Mouse (Mus musculus) neural tube, embryonic 11.5 days (tissue): Measurements from ENCODE around the gene Ppp4r3a. TPM values are rescaled to one million over a fixed set of nuclear protein-coding genes. Genes with fewer than 3 reads are reported as not detected.
A peak's percentile ranks its signal among the peaks of the same experiment; 100 is the strongest.

Experiments
- ATAC-seq: fragments of 200-750 bp; cut with Nextera tagmentation; 2 replicates; pipeline ENCODE4 v1.8.0; 2017; ENCODE audit warnings: moderate number of reproducible peaks, mild to moderate bottlenecking, moderate TSS enrichment, moderate library complexity; ENCODE audit not compliant: insufficient read depth, low FRiP score, low TSS enrichment
- DNase-seq: peaks from one replicate; pipeline ENCODE4 v3.0.0-alpha.2; 2015; ENCODE audit warnings: low spot score
- H3K27ac ChIP-seq: fragments of 300-500 bp; sonication (generic); 2 replicates; pipeline ENCODE4 v1.5.1; 2014; ENCODE audit warnings: low read depth, mild to moderate bottlenecking, low read length
- H3K27me3 ChIP-seq: fragments of 300-500 bp; sonication (generic); 2 replicates; pipeline ENCODE4 v1.6.1; 2014; ENCODE audit warnings: mild to moderate bottlenecking, low read length, mixed read lengths; ENCODE audit not compliant: control insufficient read depth, insufficient read depth
- H3K36me3 ChIP-seq: fragments of 300-500 bp; sonication (generic); 2 replicates; pipeline ENCODE4 v1.6.1; 2014; ENCODE audit warnings: mild to moderate bottlenecking, low read length, moderate library complexity, mixed read lengths; ENCODE audit not compliant: control insufficient read depth, insufficient read depth
- H3K4me1 ChIP-seq: fragments of 300-500 bp; sonication (generic); 2 replicates; pipeline ENCODE4 v1.6.1; 2014; ENCODE audit warnings: low read length, mixed read lengths; ENCODE audit not compliant: control insufficient read depth, insufficient read depth
- H3K4me2 ChIP-seq: fragments of 300-500 bp; sonication (generic); 2 replicates; pipeline ENCODE4 v1.6.1; 2014; ENCODE audit warnings: low read depth, mild to moderate bottlenecking, moderate library complexity
- H3K4me3 ChIP-seq: fragments of 300-500 bp; sonication (generic); 2 replicates; pipeline ENCODE4 v1.5.1; 2014; ENCODE audit warnings: low read depth, low read length
- H3K9ac ChIP-seq: fragments of 300-500 bp; sonication (generic); 2 replicates; pipeline ENCODE4 v1.6.1; 2014; ENCODE audit warnings: mild to moderate bottlenecking, low read length
- H3K9me3 ChIP-seq: fragments of 300-500 bp; sonication (generic); 2 replicates; pipeline ENCODE4 v1.6.1; 2016; ENCODE audit warnings: low read length; ENCODE audit not compliant: control insufficient read depth
- WGBS: fragments of 180-500 bp; shearing (Covaris S2); extraction: QIAGEN DNeasy Blood & Tissue Kit; methylation state at CpG from one replicate; pipeline ENCODE4 v1.1.7; 2014; 5-methylcytosine and 5-hydroxymethylcytosine counted together
- polyA plus RNA-seq: library from polyadenylated mRNA; unstranded; fragments of >200 nt; fragmentation: Nextera tagmentation; extraction: Ambion mirVana; gene quantifications from 2 replicates; pipeline ENCODE4 v1.2.1, GENCODE M21; 2014

The Ppp4r3a gene
- polyA plus RNA-seq, 1 experiment from 2014 or later: 61.9 TPM

- DNase-seq: no peak
- Histone ChIP-seq H3K9me3 (no peaks in the 10 kb centered on the region), H3K4me3 (peak overlapping the region; percentile 79), H3K27me3 (no peaks in the 10 kb centered on the region), H3K4me2 (peak overlapping the region; percentile 89), H3K27ac (no peak overlapping the region), H3K36me3 (no peaks in the 10 kb centered on the region), H3K9ac (no peak overlapping the region), H3K4me1 (peaks cover 14% of the 10 kb centered on the region)
- no peak for ATAC-seq
- WGBS: 56% methylated on average over 7 of the region's 7 CpGs
Measured at GRCm38 (mm10) chr12:101026518-101026917, 57.0 kb downstream of the Ppp4r3a start.

DNA sequence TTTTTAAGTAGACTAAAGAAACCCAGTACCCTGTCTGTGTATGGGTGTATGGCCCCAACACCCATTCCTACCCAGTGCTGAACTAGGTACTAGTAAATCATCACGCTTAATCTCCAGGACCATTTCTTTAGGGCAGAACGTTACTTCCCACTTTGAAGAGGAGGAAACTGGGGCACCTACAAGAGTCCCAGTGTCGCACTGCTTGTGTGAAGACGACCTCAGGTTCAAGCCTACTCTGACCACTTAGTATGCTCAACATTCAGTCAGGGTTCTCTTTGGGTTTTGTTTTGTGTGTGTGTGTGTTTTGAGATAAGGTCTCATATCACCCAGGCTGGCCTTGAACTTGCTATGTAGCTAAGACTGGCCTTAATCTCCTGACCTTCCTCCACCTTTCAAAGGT lies 57.5 kb downstream of the Ppp4r3a start:
- no peak overlapping the region for H3K4me3 ChIP-seq
- H3K9ac ChIP-seq: no peak overlapping the region
- no peaks in the 10 kb centered on the region for H3K27me3 ChIP-seq
- H3K36me3 ChIP-seq: no peaks in the 10 kb centered on the region
- peaks cover 14% of the 10 kb centered on the region for H3K4me1 ChIP-seq
- DNase-seq (no peak), ATAC-seq (no peak)
- H3K4me2 ChIP-seq: peak overlapping the region; percentile 89
- no peak overlapping the region for H3K27ac ChIP-seq
- 83% methylated on average over 4 of the region's 4 CpGs for WGBS
- no peaks in the 10 kb centered on the region for H3K9me3 ChIP-seq

DNA sequence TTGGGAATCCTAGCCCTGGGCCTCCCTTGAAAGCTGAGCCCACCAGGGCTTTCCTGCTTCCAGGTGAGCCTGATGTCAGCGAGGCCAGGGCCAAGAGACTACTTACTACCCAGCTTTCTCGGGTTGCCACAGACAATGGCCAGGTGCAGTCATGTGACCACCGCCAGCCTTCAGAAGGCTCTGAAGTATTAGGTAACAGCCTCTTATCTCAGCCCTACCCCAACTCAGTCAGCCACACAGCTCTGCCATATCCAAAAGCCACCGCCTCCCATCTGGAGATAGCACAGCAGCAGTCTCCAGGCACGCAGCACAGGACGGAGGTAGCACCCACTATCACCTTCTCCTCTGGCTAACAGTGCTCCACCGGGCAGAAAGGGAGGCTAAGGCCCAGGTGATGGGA lies 58.1 kb downstream of the Ppp4r3a start:
- Histone ChIP-seq H3K27me3 (no peaks in the 10 kb centered on the region), H3K9me3 (no peaks in the 10 kb centered on the region), H3K9ac (no peak overlapping the region), H3K27ac (no peak overlapping the region), H3K4me2 (peak overlapping the region; percentile 10; the same call in 1 of the 2 replicates), H3K4me1 (peaks cover 14% of the 10 kb centered on the region), H3K4me3 (no peak overlapping the region), H3K36me3 (no peaks in the 10 kb centered on the region)
- ATAC-seq (no peak), DNase-seq (no peak)
- 74% methylated on average over 7 of the region's 7 CpGs for WGBS

DNA sequence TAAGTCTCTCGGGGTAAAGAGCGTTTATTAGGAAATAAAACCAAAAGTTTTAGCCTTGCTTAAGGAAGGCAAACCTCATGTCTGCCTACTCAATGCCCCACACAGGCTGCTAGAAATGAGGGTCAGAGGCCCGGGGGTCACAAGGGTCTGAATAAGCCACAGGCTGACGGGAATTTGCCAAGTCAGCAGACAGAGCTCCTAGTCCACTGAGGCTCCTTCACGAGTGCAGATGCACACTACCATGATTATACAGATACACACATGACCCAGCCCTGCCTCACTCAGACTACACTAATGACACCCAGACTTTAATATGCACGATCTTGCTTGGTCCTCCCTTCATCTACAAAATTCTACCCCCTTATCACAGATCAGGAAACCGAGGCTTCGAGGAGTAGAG lies 58.7 kb downstream of the Ppp4r3a start:
- Histone ChIP-seq H3K4me3 (no peak overlapping the region), H3K9ac (no peak overlapping the region), H3K4me1 (peaks cover 14% of the 10 kb centered on the region), H3K9me3 (no peaks in the 10 kb centered on the region), H3K4me2 (no peak overlapping the region), H3K36me3 (no peaks in the 10 kb centered on the region), H3K27ac (no peak overlapping the region), H3K27me3 (no peaks in the 10 kb centered on the region)
- ATAC-seq (no peak), DNase-seq (no peak)
- 68% methylated on average over 8 of the region's 8 CpGs for WGBS

DNA sequence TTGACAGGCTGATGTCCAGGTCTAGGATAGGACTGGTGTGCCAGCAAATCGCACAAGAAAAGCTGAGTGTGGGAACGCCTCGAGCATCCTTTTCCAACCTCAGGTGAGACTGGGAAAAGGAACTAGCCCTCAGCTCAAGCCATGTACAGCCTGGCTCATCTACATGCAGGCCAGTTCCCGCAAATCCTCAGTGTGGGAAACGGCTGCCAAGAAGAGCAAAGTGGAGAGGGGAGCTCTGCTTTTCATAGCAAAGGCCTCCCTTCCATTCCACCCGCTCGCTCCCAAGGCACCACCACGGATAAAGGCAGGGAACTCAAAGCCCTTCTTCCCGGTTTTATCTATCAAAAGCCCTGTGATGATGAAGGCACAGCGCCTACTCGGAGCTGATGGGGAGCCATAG lies 60.4 kb downstream of the Ppp4r3a start:
- Histone ChIP-seq H3K9me3 (no peaks in the 10 kb centered on the region), H3K4me3 (no peak overlapping the region), H3K9ac (no peak overlapping the region), H3K36me3 (no peaks in the 10 kb centered on the region), H3K27me3 (no peaks in the 10 kb centered on the region), H3K4me1 (peaks cover 24% of the 10 kb centered on the region), H3K27ac (no peak overlapping the region), H3K4me2 (no peak overlapping the region)
- ATAC-seq: no peak
- WGBS: 76% methylated on average over 11 of the region's 11 CpGs
- DNase-seq: no peak

GRCm38 (mm10) chr12:101022353-101022752 lies 61.1 kb downstream of the Ppp4r3a start:
- Histone ChIP-seq H3K36me3 (no peaks in the 10 kb centered on the region), H3K9ac (no peak overlapping the region), H3K9me3 (no peaks in the 10 kb centered on the region), H3K27ac (no peak overlapping the region), H3K4me3 (no peak overlapping the region), H3K4me1 (peaks cover 27% of the 10 kb centered on the region), H3K27me3 (no peaks in the 10 kb centered on the region), H3K4me2 (no peak overlapping the region)
- ATAC-seq (no peak), DNase-seq (no peak)
- WGBS: 90% methylated on average over 8 of the region's 8 CpGs

DNA sequence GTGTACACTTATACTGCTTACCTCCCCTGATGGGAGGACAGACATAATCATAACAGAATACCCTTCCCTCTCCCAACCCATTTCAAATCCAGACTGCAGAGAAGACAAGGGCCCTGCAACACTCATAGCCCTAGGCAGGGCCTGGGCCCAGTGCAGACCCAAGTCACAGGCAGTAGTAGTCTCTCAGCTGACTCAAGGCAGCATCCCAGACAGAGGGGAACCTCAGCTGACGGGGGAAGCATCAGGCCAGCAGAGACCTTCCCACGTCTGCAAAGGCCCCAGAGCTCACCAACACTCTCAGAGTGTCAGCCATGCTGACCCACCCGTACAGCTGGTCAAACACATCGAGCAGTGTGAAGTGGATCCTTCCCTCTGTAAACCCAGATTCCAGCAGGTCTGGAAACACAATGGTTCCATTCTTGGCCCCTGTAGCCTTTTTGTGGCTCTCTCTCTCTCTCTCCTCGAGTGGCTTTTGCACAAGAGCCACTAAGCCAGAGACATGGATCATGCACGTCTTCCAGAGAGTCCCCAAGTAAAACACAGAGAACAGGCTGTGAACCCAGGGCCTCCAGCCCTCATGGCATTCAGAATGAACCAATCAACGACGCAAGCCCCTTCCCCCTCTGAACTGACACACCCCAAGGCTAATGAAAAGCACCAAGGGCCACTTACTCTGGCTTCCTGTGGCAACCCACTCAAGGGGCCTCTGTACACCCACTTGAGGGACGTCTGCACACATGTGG lies 61.8 kb downstream of the Ppp4r3a start:
- ATAC-seq: no peak
- H3K27me3 ChIP-seq: no peaks in the 10 kb centered on the region
- DNase-seq: no peak
- no peak overlapping the region for H3K4me3 ChIP-seq
- no peak overlapping the region for H3K4me2 ChIP-seq
- 74% methylated on average over 9 of the region's 9 CpGs for WGBS
- H3K4me1 ChIP-seq: peaks cover 23% of the 10 kb centered on the region
- no peaks in the 10 kb centered on the region for H3K36me3 ChIP-seq
- no peak overlapping the region for H3K9ac ChIP-seq
- no peak overlapping the region for H3K27ac ChIP-seq
- H3K9me3 ChIP-seq: no peaks in the 10 kb centered on the region

GRCm38 (mm10) chr12:101020210-101021015 lies 63.1 kb downstream of the Ppp4r3a start:
- H3K4me3 ChIP-seq: no peak overlapping the region
- 91% methylated on average over 15 of the region's 15 CpGs for WGBS
- no peak overlapping the region for H3K27ac ChIP-seq

GRCm38 (mm10) chr12:101019443-101019842 lies 64.1 kb downstream of the Ppp4r3a start:
- H3K27ac ChIP-seq: no peak overlapping the region
- ATAC-seq: no peak
- no peak overlapping the region for H3K9ac ChIP-seq
- H3K4me2 ChIP-seq: no peak overlapping the region
- WGBS: 89% methylated on average over 7 of the region's 7 CpGs
- peaks cover 16% of the 10 kb centered on the region for H3K4me1 ChIP-seq
- H3K4me3 ChIP-seq: no peak overlapping the region
- no peaks in the 10 kb centered on the region for H3K36me3 ChIP-seq
- no peaks in the 10 kb centered on the region for H3K9me3 ChIP-seq
- no peak for DNase-seq
- no peaks in the 10 kb centered on the region for H3K27me3 ChIP-seq

More at GRCm38 (mm10) chr12:101020210-101021015, 63.1 kb downstream of the Ppp4r3a start:
- no peak overlapping the region for H3K4me2 ChIP-seq
- no peaks in the 10 kb centered on the region for H3K27me3 ChIP-seq
- H3K4me1 ChIP-seq: peaks cover 13% of the 10 kb centered on the region
- no peak for DNase-seq
- H3K36me3 ChIP-seq: no peaks in the 10 kb centered on the region
- ATAC-seq: no peak
- H3K9me3 ChIP-seq: no peaks in the 10 kb centered on the region
- H3K9ac ChIP-seq: no peak overlapping the region
